Mouse (Mus musculus) G1E (cell line): ENCODE data around the gene Grin2b.

Experiments
- CTCF ChIP-seq: IDR thresholded peaks from 2 replicates; pipeline ENCODE4 v1.5.1; 2012; ENCODE audit warnings: low read depth, low read length, inconsistent platforms, mixed read lengths
- TAL1 ChIP-seq: conservative IDR thresholded peaks from 2 replicates; pipeline ENCODE4 v1.6.1; 2012; ENCODE audit warnings: low read depth, low read length, inconsistent platforms, mixed read lengths

GRCm38 (mm10) chr6:136113639-136114410 lies 59.5 kb downstream of the Grin2b start:
- no peak for TF ChIP-seq CTCF
- no peak for TF ChIP-seq TAL1
